Mouse (Mus musculus) neural tube, embryonic 11.5 days (tissue): ENCODE measurements around the gene Nadk2. TPM values are rescaled to one million over a fixed set of nuclear protein-coding genes. Genes with fewer than 3 reads are reported as not detected.

Experiments
- ATAC-seq: fragments of 200-750 bp; cut with Nextera tagmentation; 2 replicates; pipeline ENCODE4 v1.8.0; 2017; ENCODE audit warnings: moderate number of reproducible peaks, mild to moderate bottlenecking, moderate TSS enrichment, moderate library complexity; ENCODE audit not compliant: insufficient read depth, low FRiP score, low TSS enrichment
- DNase-seq: peaks from one replicate; pipeline ENCODE4 v3.0.0-alpha.2; 2015; ENCODE audit warnings: low spot score
- H3K27ac ChIP-seq: fragments of 300-500 bp; sonication (generic); 2 replicates; pipeline ENCODE4 v1.5.1; 2014; ENCODE audit warnings: low read depth, mild to moderate bottlenecking, low read length
- H3K27me3 ChIP-seq: fragments of 300-500 bp; sonication (generic); 2 replicates; pipeline ENCODE4 v1.6.1; 2014; ENCODE audit warnings: mild to moderate bottlenecking, low read length, mixed read lengths; ENCODE audit not compliant: control insufficient read depth, insufficient read depth
- H3K36me3 ChIP-seq: fragments of 300-500 bp; sonication (generic); 2 replicates; pipeline ENCODE4 v1.6.1; 2014; ENCODE audit warnings: mild to moderate bottlenecking, low read length, moderate library complexity, mixed read lengths; ENCODE audit not compliant: control insufficient read depth, insufficient read depth
- H3K4me1 ChIP-seq: fragments of 300-500 bp; sonication (generic); 2 replicates; pipeline ENCODE4 v1.6.1; 2014; ENCODE audit warnings: low read length, mixed read lengths; ENCODE audit not compliant: control insufficient read depth, insufficient read depth
- H3K4me2 ChIP-seq: fragments of 300-500 bp; sonication (generic); 2 replicates; pipeline ENCODE4 v1.6.1; 2014; ENCODE audit warnings: low read depth, mild to moderate bottlenecking, moderate library complexity
- H3K4me3 ChIP-seq: fragments of 300-500 bp; sonication (generic); 2 replicates; pipeline ENCODE4 v1.5.1; 2014; ENCODE audit warnings: low read depth, low read length
- H3K9ac ChIP-seq: fragments of 300-500 bp; sonication (generic); 2 replicates; pipeline ENCODE4 v1.6.1; 2014; ENCODE audit warnings: mild to moderate bottlenecking, low read length
- H3K9me3 ChIP-seq: fragments of 300-500 bp; sonication (generic); 2 replicates; pipeline ENCODE4 v1.6.1; 2016; ENCODE audit warnings: low read length; ENCODE audit not compliant: control insufficient read depth
- WGBS: fragments of 180-500 bp; shearing (Covaris S2); extraction: QIAGEN DNeasy Blood & Tissue Kit; methylation state at CpG from one replicate; pipeline ENCODE4 v1.1.7; 2014; 5-methylcytosine and 5-hydroxymethylcytosine counted together
- polyA plus RNA-seq: library from polyadenylated mRNA; unstranded; fragments of >200 nt; fragmentation: Nextera tagmentation; extraction: Ambion mirVana; gene quantifications from 2 replicates; pipeline ENCODE4 v1.2.1, GENCODE M21; 2014

Nadk2 gene
- polyA plus RNA-seq, 1 experiment from 2014 or later = 34.9 TPM

GRCm38 (mm10) chr15:9081294-9081693 lies 10.2 kb downstream of the Nadk2 start:
- ATAC-seq (no peak), DNase-seq (no peak)
- Histone ChIP-seq H3K4me1 (no peaks in the 10 kb centered on the region), H3K36me3 (no peaks in the 10 kb centered on the region), H3K9ac (no peak overlapping the region), H3K9me3 (no peaks in the 10 kb centered on the region), H3K4me2 (no peak overlapping the region), H3K27ac (no peak overlapping the region), H3K27me3 (no peaks in the 10 kb centered on the region), H3K4me3 (no peak overlapping the region)
- 95% methylated on average over 3 of the region's 3 CpGs for WGBS

GRCm38 (mm10) chr15:9082753-9083152 lies 11.7 kb downstream of the Nadk2 start:
- Histone ChIP-seq H3K4me2 (no peak overlapping the region), H3K4me3 (no peak overlapping the region), H3K9ac (no peak overlapping the region), H3K36me3 (no peaks in the 10 kb centered on the region), H3K9me3 (no peaks in the 10 kb centered on the region), H3K27me3 (no peaks in the 10 kb centered on the region), H3K27ac (no peak overlapping the region), H3K4me1 (no peaks in the 10 kb centered on the region)
- DNase-seq (no peak), ATAC-seq (no peak)
- WGBS = 91% methylated on average over 9 of the region's 9 CpGs

- no peak for ATAC-seq
- H3K9me3 ChIP-seq = no peaks in the 10 kb centered on the region
- H3K9ac ChIP-seq = no peak overlapping the region
- H3K4me2 ChIP-seq = no peak overlapping the region
- no peaks in the 10 kb centered on the region for H3K4me1 ChIP-seq
- H3K27ac ChIP-seq = no peak overlapping the region
- H3K27me3 ChIP-seq = no peaks in the 10 kb centered on the region
- 76% methylated on average over 11 of the region's 11 CpGs for WGBS
- H3K36me3 ChIP-seq = no peaks in the 10 kb centered on the region; the same call in 1 of the 2 replicates
- no peak for DNase-seq
- no peak overlapping the region for H3K4me3 ChIP-seq
These were observed 15.8 kb downstream of the Nadk2 start for GRCm38 (mm10) chr15:9086813-9087212.

GRCm38 (mm10) chr15:9087421-9087820 lies 16.4 kb downstream of the Nadk2 start:
- Histone ChIP-seq H3K4me3 (no peak overlapping the region), H3K9ac (no peak overlapping the region), H3K4me1 (no peaks in the 10 kb centered on the region), H3K9me3 (no peaks in the 10 kb centered on the region), H3K4me2 (no peak overlapping the region), H3K27ac (no peak overlapping the region), H3K27me3 (no peaks in the 10 kb centered on the region), H3K36me3 (no peaks in the 10 kb centered on the region; the same call in 1 of the 2 replicates)
- DNase-seq = no peak
- 87% methylated on average over 5 of the region's 5 CpGs for WGBS
- ATAC-seq = no peak

- 89% methylated on average over 17 of the region's 17 CpGs for WGBS
- H3K27me3 ChIP-seq = no peaks in the 10 kb centered on the region
- no peak overlapping the region for H3K4me2 ChIP-seq
- DNase-seq = no peak
- no peak overlapping the region for H3K9ac ChIP-seq
- H3K27ac ChIP-seq = no peak overlapping the region
- H3K9me3 ChIP-seq = no peaks in the 10 kb centered on the region
- H3K4me3 ChIP-seq = no peak overlapping the region
- ATAC-seq = no peak
- no peaks in the 10 kb centered on the region for H3K4me1 ChIP-seq
- H3K36me3 ChIP-seq = no peaks in the 10 kb centered on the region; the same call in 1 of the 2 replicates
These were observed 17.0 kb downstream of the Nadk2 start for GRCm38 (mm10) chr15:9087895-9088682.

- Histone ChIP-seq H3K9ac (no peak overlapping the region), H3K4me1 (no peaks in the 10 kb centered on the region), H3K4me3 (no peak overlapping the region), H3K27me3 (no peaks in the 10 kb centered on the region), H3K9me3 (no peaks in the 10 kb centered on the region), H3K27ac (no peak overlapping the region), H3K4me2 (no peak overlapping the region), H3K36me3 (peaks cover 3% of the 10 kb centered on the region; the same call in 1 of the 2 replicates)
- DNase-seq (no peak), ATAC-seq (no peak)
- WGBS = 61% methylated on average over 8 of the region's 8 CpGs
These were observed 17.6 kb downstream of the Nadk2 start for GRCm38 (mm10) chr15:9088683-9089072.

GRCm38 (mm10) chr15:9089136-9089720 lies 18.2 kb downstream of the Nadk2 start:
- Histone ChIP-seq H3K9ac (no peak overlapping the region), H3K4me1 (no peaks in the 10 kb centered on the region), H3K4me3 (no peak overlapping the region), H3K27ac (no peak overlapping the region), H3K27me3 (no peaks in the 10 kb centered on the region), H3K4me2 (no peak overlapping the region), H3K36me3 (peaks cover 3% of the 10 kb centered on the region; the same call in 1 of the 2 replicates), H3K9me3 (no peaks in the 10 kb centered on the region)
- DNase-seq (no peak), ATAC-seq (no peak)
- WGBS = 46% methylated on average over 2 of the region's 2 CpGs

GRCm38 (mm10) chr15:9090662-9091061 lies 19.6 kb downstream of the Nadk2 start:
- no peak overlapping the region for H3K4me2 ChIP-seq
- no peaks in the 10 kb centered on the region for H3K27me3 ChIP-seq
- no peaks in the 10 kb centered on the region for H3K4me1 ChIP-seq
- H3K27ac ChIP-seq = no peak overlapping the region
- no peak overlapping the region for H3K9ac ChIP-seq
- 96% methylated on average over 5 of the region's 5 CpGs for WGBS
- no peak overlapping the region for H3K4me3 ChIP-seq
- peaks cover 3% of the 10 kb centered on the region; the same call in 1 of the 2 replicates for H3K36me3 ChIP-seq
- H3K9me3 ChIP-seq = no peaks in the 10 kb centered on the region
- DNase-seq (no peak), ATAC-seq (no peak)
